ENCODE assay signal across 8 mouse cellular contexts in the genomic region with DNA sequence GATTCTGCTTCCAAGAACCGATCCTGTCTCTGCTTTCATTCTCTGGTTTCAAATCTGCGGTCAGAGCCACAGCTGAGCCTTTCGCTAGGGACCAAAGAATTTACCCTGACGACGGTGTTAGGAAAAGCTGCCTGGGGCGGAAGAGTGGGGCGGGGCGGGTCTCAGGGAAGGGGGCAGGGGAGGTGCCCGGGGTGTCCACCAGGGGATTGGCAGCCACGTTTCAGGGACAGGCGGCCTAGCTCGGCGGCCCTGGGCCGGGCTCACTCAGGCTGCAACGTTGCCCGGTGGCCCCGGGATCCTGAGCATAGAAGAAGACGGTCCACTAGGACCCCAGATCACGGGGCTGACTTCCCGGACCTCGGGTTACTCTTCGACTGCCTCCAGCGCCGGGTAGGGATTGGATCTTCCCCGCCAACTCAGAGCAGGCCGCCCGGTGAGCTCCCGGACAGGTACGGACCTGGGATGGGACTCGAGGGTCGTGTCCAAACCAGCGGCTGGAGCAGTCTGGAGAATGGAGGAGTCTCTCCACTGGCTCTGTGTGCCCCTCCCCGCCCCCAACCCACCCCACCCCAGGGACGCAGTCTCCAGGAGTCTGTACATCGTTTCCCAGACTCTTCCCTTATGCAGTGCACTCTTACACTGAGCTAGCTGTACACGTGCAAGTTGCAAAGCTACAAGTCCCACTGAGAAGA. TPM values are rescaled to one million over a fixed set of nuclear protein-coding genes. Genes with fewer than 3 reads are reported as not detected.
DNase-seq lines count a peak whose midpoint lies in the region; ATAC-seq lines count a peak whose summit lies in the region.

A gene (plus strand): TSS at position 215 of the 692 bp plus-strand sequence.

- 1% methylated on average over 36 of the region's 36 CpGs for WGBS in forebrain, embryonic 13.5 days
- WGBS in limb, embryonic 15.5 days, result under 1% methylated on average over 36 of the region's 36 CpGs
- WGBS in midbrain, embryonic 15.5 days, result 2% methylated on average over 36 of the region's 36 CpGs

- peak within 1 kb of the TSS; percentile 46 for H3K4me3 ChIP-seq in forebrain, embryonic 13.5 days
- peak within 1 kb of the TSS; percentile 57 for H3K4me3 ChIP-seq in limb, embryonic 15.5 days
- H3K4me3 ChIP-seq in midbrain, embryonic 15.5 days, result peak within 1 kb of the TSS; percentile 38

- H3K27ac ChIP-seq in forebrain, embryonic 13.5 days, result no peak within 1 kb of the TSS
- peak within 1 kb of the TSS; percentile 87 for H3K27ac ChIP-seq in limb, embryonic 15.5 days
- H3K27ac ChIP-seq in midbrain, embryonic 15.5 days, result no peak within 1 kb of the TSS

- H3K9ac ChIP-seq in forebrain, embryonic 13.5 days, result peak within 1 kb of the TSS; percentile 68
- peak within 1 kb of the TSS; percentile 64 for H3K9ac ChIP-seq in limb, embryonic 15.5 days
- peak within 1 kb of the TSS; percentile 48 for H3K9ac ChIP-seq in midbrain, embryonic 15.5 days

- intact Hi-C loops in heart, postnatal 36 days (cut with DNase I), result no loop called here

- H3K4me1 ChIP-seq in forebrain, embryonic 13.5 days, result 0 out of 2 replicates have a peak, but pooled peaks cover 9% of the 10 kb centered on the region
- peaks cover 21% of the 10 kb centered on the region; the same call in 1 of the 2 replicates for H3K4me1 ChIP-seq in limb, embryonic 15.5 days
- H3K4me1 ChIP-seq in midbrain, embryonic 15.5 days, result peaks cover 7% of the 10 kb centered on the region

- H3K9me3 ChIP-seq in forebrain, embryonic 13.5 days (replicated peaks), result no peaks in the 10 kb centered on the region
- no peaks in the 10 kb centered on the region for H3K9me3 ChIP-seq in limb, embryonic 15.5 days
- H3K9me3 ChIP-seq in midbrain, embryonic 15.5 days, result no peaks in the 10 kb centered on the region

- H3K4me2 ChIP-seq in forebrain, embryonic 13.5 days, result peak within 1 kb of the TSS; percentile 73
- peak within 1 kb of the TSS; percentile 65 for H3K4me2 ChIP-seq in limb, embryonic 15.5 days
- H3K4me2 ChIP-seq in midbrain, embryonic 15.5 days, result peak within 1 kb of the TSS; percentile 71

- no peaks in the 10 kb centered on the region for H3K36me3 ChIP-seq in forebrain, embryonic 13.5 days (ENCODE audit: poor library complexity, severe bottlenecking)
- no peaks in the 10 kb centered on the region for H3K36me3 ChIP-seq in limb, embryonic 15.5 days
- H3K36me3 ChIP-seq in midbrain, embryonic 15.5 days (replicated peaks), result no peaks in the 10 kb centered on the region

- peak; percentile 93 for DNase-seq in Muller cell, postnatal 12 days (ENCODE audit: inconsistent ontology term)
- DNase-seq in brain, adult 2 months (ENCODE audit: low read depth, low spot score), result peak; percentile 62
- DNase-seq in heart, postnatal 36 days, result peak; percentile 50
- DNase-seq in testis, postnatal 14 days (ENCODE audit: low spot score), result peak; percentile 44
- DNase-seq in left cerebral cortex, adult 9 months (ENCODE audit: low spot score in 2 of 2), result no peak

- H3K27me3 ChIP-seq in forebrain, embryonic 13.5 days, result 0 out of 2 replicates have a peak, but pooled peaks cover 3% of the 10 kb centered on the region
- no peaks in the 10 kb centered on the region for H3K27me3 ChIP-seq in limb, embryonic 15.5 days
- no peaks in the 10 kb centered on the region for H3K27me3 ChIP-seq in midbrain, embryonic 15.5 days (replicated peaks)

- peak; percentile 70 for ATAC-seq in forebrain, embryonic 13.5 days
- peak; percentile 82 for ATAC-seq in limb, embryonic 15.5 days (ENCODE audit: insufficient number of reproducible peaks, low FRiP score, low TSS enrichment, low read depth)
- peak; percentile 60 for ATAC-seq in midbrain, embryonic 15.5 days (replicated peaks)

RNA-seq across cellular contexts. Expression of the gene that starts here (rescaled TPM):
- 4.4 and 5.3 TPM in 2 replicates for polyA plus RNA-seq in forebrain, embryonic 13.5 days (2015; fragmentation: Nextera tagmentation; extraction: Ambion mirVana)
- total RNA-seq in heart, postnatal 36 days (2021), result under 1 TPM; 0.46 to 0.53 TPM
- polyA plus RNA-seq in limb, embryonic 15.5 days (2015; fragmentation: Nextera tagmentation; extraction: Ambion mirVana), result 27.2 and 37.3 TPM in 2 replicates
- 3.7 and 4.0 TPM in 2 replicates for polyA plus RNA-seq in midbrain, embryonic 15.5 days (2015; fragmentation: Nextera tagmentation; extraction: Ambion mirVana)

Comparison
In these comparisons a context has a peak if more than half of its experiments do, and no peak if none do; other contexts are left out.
1. Peak in DNase-seq in heart, postnatal 36 days; RNA of the gene not detected or under 1 TPM.
2. DNase-seq: peak in Muller cell, postnatal 12 days (single experiment), brain, adult 2 months (single experiment) and testis, postnatal 14 days (single experiment); none in left cerebral cortex, adult 9 months (0 of 2).
3. Peak in every context shown above with its lines, with median percentiles within 50 percentile points of each other: ATAC-seq, H3K4me2 ChIP-seq, H3K4me3 ChIP-seq and H3K9ac ChIP-seq.